Mouse (Mus musculus) intestine, postnatal 0 days (tissue): ENCODE data around the gene Psmd13. TPM values are rescaled to one million over a fixed set of nuclear protein-coding genes. Genes with fewer than 3 reads are reported as not detected.

Source experiments
- ATAC-seq: fragments of 200-750 bp; cut with Nextera tagmentation; 2 replicates; pipeline ENCODE4 v1.8.0; 2017; ENCODE audit warnings: mild to moderate bottlenecking, moderate TSS enrichment, moderate library complexity
- H3K27ac ChIP-seq: fragments of 300-500 bp; sonication (generic); 2 replicates; pipeline ENCODE4 v1.5.1; 2014; ENCODE audit warnings: mild to moderate bottlenecking, low read depth, low read length, moderate library complexity
- H3K27me3 ChIP-seq: fragments of 300-500 bp; sonication (generic); replicated peaks from 2 replicates; pipeline ENCODE4 v1.6.1; 2014; ENCODE audit warnings: low read length, mixed read lengths; ENCODE audit not compliant: control insufficient read depth, insufficient read depth
- H3K36me3 ChIP-seq: fragments of 300-500 bp; sonication (generic); 2 replicates; pipeline ENCODE4 v1.6.1; 2014; ENCODE audit warnings: mild to moderate bottlenecking, moderate library complexity; ENCODE audit not compliant: control insufficient read depth, insufficient read depth
- H3K4me1 ChIP-seq: fragments of 300-500 bp; sonication (generic); replicated peaks from 2 replicates; pipeline ENCODE4 v1.6.1; 2014; ENCODE audit warnings: antibody characterized with exemption, low read length, mixed read lengths; ENCODE audit not compliant: control insufficient read depth, insufficient read depth
- H3K4me2 ChIP-seq: fragments of 300-500 bp; sonication (generic); replicated peaks from 2 replicates; pipeline ENCODE4 v1.6.1; 2014; ENCODE audit warnings: low read depth, mild to moderate bottlenecking, moderate library complexity
- H3K4me3 ChIP-seq: fragments of 300-500 bp; sonication (generic); 2 replicates; pipeline ENCODE4 v1.5.1; 2014; ENCODE audit warnings: low read depth, low read length
- H3K9ac ChIP-seq: fragments of 300-500 bp; sonication (generic); 2 replicates; pipeline ENCODE4 v1.6.1; 2014; ENCODE audit warnings: mild to moderate bottlenecking, low read depth, low read length
- H3K9me3 ChIP-seq: fragments of 300-500 bp; sonication (generic); 2 replicates; pipeline ENCODE4 v1.6.1; 2016; ENCODE audit warnings: mixed run types; ENCODE audit not compliant: control insufficient read depth
- CTCF ChIP-seq: sonication (generic); IDR thresholded peaks from 2 replicates; pipeline ENCODE4 v1.5.1; 2016; ENCODE audit warnings: low read depth, mild to moderate bottlenecking, control low read depth, antibody characterized with exemption, moderate library complexity
- WGBS: fragments of 180-500 bp; shearing (Covaris S2); extraction: QIAGEN DNeasy Blood & Tissue Kit; methylation state at CpG from one replicate; pipeline ENCODE4 v1.1.7; 2014; 5-methylcytosine and 5-hydroxymethylcytosine counted together
- polyA plus RNA-seq: library from polyadenylated mRNA; unstranded; fragments of >200 nt; fragmentation: Nextera tagmentation; extraction: Ambion mirVana; gene quantifications from 2 replicates; pipeline ENCODE4 v1.2.1, GENCODE M21; 2015

The Psmd13 gene
- polyA plus RNA-seq, 1 experiment from 2014 or later: 155 TPM

DNA sequence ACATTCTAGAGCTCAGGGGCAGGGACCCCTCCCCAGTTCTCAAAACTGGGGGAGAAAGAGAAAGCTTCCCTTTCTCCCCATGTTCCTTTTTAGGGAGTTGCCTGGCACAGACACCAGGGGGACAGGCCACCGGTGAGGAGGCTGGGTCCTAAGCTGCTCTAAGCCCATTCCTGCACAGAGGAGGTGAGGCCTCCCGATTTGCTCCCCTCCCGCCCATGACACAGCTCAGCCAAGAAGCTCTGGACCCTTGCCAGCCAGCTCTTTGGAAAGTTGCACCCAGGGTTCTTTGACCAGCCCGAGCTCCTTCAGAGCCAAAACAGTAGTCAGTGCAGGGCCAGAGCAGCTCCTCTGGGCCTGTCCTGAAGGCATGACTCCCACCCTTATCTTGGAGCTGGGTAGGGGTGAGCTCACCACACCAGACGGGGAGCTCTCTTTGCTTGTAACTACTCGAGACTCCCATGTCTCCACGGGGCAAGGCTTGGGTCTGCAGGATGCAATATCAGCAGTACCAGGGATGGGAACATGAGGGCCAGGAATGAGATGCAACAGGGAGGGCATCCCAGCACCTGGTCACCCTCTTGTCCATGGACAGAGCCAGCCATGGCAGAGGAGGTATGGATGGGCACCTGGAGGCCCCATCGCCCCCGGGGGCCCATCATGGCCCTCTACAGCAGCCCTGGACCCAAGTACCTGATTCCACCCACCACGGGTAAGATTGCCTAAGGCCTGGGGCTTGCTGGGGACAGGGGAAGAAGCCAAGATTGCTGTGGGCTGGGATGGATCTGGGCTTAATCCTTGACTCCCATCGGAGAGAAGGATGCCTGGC, 33.8 kb upstream of the Psmd13 start, which contains the start of gene Odf3:
TSS of gene Odf3 (plus strand) at position 51 of the 826 bp plus-strand sequence.
- Histone ChIP-seq H3K9me3 (no peaks in the 10 kb centered on the region), H3K9ac (no peak within 1 kb of the TSS), H3K27me3 (no peaks in the 10 kb centered on the region; the same call in 1 of the 2 replicates), H3K27ac (no peak within 1 kb of the TSS), H3K36me3 (peaks cover 17% of the 10 kb centered on the region), H3K4me3 (no peak within 1 kb of the TSS), H3K4me2 (no peak within 1 kb of the TSS), H3K4me1 (no peaks in the 10 kb centered on the region)
- WGBS: 58% methylated on average over 11 of the region's 11 CpGs
- no peak for TF ChIP-seq CTCF
- no peak for ATAC-seq

DNA sequence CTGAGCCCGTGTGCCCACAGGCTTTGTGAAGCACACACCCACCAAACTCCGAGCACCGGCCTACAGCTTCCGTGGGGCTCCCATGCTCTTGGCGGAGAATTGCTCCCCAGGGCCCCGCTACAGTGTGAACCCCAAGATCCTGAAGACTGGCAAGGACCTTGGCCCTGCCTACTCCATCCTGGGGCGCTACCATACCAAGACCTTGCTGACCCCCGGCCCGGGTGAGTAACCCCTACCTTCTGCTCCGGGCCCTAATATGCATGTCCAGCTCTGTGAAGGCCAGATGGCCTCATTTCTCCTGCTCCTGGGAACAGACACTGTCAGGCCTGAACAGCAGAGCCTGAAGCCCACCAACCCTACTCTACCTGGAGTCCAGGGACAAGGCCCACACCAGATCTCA, 33.2 kb upstream of the Psmd13 start:
- H3K9me3 ChIP-seq: no peaks in the 10 kb centered on the region
- no peak overlapping the region for H3K9ac ChIP-seq
- H3K27ac ChIP-seq: no peak overlapping the region
- no peak for ATAC-seq
- no peaks in the 10 kb centered on the region; the same call in 1 of the 2 replicates for H3K27me3 ChIP-seq
- H3K36me3 ChIP-seq: peaks cover 23% of the 10 kb centered on the region
- H3K4me1 ChIP-seq: no peaks in the 10 kb centered on the region
- 89% methylated on average over 10 of the region's 10 CpGs for WGBS
- no peak overlapping the region for H3K4me2 ChIP-seq
- H3K4me3 ChIP-seq: no peak overlapping the region
- TF ChIP-seq CTCF: no peak

DNA sequence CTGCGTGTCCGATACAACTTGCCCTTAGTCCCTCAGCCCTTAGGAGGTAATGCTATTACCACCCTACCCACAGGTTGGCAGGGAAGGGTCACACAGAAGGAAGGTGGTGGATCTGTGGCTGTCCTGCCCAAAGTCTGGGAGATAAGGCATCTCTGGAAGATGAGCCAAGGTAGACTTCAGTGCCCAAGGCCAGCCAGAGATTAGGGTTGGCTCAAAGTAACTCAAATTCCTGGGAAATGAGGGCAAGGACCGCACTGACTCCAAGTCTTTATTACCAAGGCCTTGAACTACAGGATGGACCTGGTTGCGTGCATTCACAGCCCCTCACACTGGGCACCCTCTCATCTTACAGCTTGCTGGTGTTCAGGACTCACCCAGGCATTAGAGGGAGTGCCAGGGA, 29.9 kb upstream of the Psmd13 start:
- peaks cover 34% of the 10 kb centered on the region for H3K36me3 ChIP-seq
- no peak overlapping the region for H3K4me2 ChIP-seq
- H3K4me3 ChIP-seq: no peak overlapping the region
- no peaks in the 10 kb centered on the region for H3K27me3 ChIP-seq
- no peak for TF ChIP-seq CTCF
- H3K4me1 ChIP-seq: 0 out of 2 replicates have a peak, but pooled peaks cover 4% of the 10 kb centered on the region
- WGBS: 90% methylated on average over 4 of the region's 4 CpGs
- H3K27ac ChIP-seq: no peak overlapping the region
- H3K9ac ChIP-seq: no peak overlapping the region
- H3K9me3 ChIP-seq: no peaks in the 10 kb centered on the region
- no peak for ATAC-seq

DNA sequence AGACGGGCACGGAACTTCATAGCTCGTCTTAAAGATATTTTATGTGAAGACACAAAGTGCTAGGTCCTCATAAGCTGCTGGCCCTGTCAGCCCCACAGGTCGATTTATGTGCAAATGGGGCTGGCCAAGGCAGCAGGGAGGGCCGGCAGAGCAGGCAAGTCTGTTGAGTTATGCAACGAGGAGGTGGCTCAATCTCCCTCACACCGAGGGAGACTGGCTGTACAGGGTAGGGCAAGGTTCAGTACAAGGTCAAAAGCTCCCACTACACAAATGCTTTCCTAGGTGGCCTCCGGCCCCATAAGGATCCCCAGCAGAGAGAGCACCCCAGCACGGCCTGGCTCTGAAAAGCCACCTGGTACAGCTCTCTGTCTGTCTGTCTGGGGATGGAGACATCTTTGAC, 28.4 kb upstream of the Psmd13 start:
- Histone ChIP-seq H3K9me3 (no peaks in the 10 kb centered on the region), H3K4me3 (no peak overlapping the region), H3K36me3 (peaks cover 34% of the 10 kb centered on the region), H3K4me2 (no peak overlapping the region), H3K27me3 (no peaks in the 10 kb centered on the region), H3K9ac (no peak overlapping the region), H3K27ac (no peak overlapping the region), H3K4me1 (0 out of 2 replicates have a peak, but pooled peaks cover 8% of the 10 kb centered on the region)
- WGBS: 75% methylated on average over 9 of the region's 9 CpGs
- ATAC-seq: no peak
- no peak for TF ChIP-seq CTCF

DNA sequence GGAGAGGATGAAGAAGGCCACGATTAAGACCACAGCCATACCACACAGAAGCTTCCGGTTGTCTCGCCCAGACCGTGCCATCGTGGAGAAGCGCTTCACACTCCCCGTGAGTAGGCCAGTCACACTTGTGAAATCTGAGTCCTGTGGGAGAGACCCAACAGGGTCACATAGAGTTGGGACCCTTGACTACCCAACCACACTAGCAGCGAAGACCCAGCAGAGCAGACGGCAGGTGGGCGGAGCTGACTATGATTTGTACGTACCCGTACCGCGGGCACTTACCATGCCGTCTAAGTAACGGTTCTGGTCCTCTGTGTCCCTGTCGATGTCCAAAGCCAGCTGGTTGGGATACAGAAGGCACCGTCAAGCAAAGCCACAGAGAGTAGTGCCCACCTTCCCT, 27.3 kb upstream of the Psmd13 start:
- Histone ChIP-seq H3K36me3 (peaks cover 38% of the 10 kb centered on the region), H3K4me3 (no peak overlapping the region), H3K27ac (no peak overlapping the region), H3K27me3 (no peaks in the 10 kb centered on the region), H3K9ac (no peak overlapping the region), H3K4me2 (no peak overlapping the region), H3K9me3 (no peaks in the 10 kb centered on the region), H3K4me1 (0 out of 2 replicates have a peak, but pooled peaks cover 8% of the 10 kb centered on the region)
- no peak for TF ChIP-seq CTCF
- 90% methylated on average over 18 of the region's 18 CpGs for WGBS
- ATAC-seq: no peak

DNA sequence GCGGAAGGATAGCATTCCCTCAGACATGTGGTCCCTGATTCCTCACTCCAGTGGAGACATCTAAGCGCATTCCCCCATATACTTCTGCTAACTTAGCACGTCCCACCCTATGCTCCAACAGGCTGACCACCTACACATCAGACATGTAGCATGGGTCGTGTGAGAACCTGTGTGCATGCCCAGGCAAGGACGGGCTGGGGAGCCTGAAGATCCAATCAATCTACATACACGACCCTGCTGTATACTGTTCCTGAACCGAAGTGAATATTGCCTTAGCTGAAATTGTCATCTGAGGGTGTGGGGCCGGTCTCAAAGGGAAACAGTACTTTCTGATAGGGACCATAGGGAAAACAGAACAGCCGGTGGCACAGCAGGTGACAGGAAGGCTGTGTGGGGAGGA, 26.6 kb upstream of the Psmd13 start:
- WGBS: 72% methylated on average over 9 of the region's 9 CpGs

More for the DNA sequence above, 26.6 kb upstream of the Psmd13 start:
- peak overlapping the region; percentile 92 for H3K4me2 ChIP-seq
- H3K27ac ChIP-seq: 0 out of 2 replicates have a peak overlapping the region, but pooled peaks have one; percentile 98
- no peak for ATAC-seq
- H3K9ac ChIP-seq: peak overlapping the region; percentile 87
- no peaks in the 10 kb centered on the region for H3K9me3 ChIP-seq
- peak overlapping the region; percentile 80 for H3K4me3 ChIP-seq
- 0 out of 2 replicates have a peak, but pooled peaks cover 8% of the 10 kb centered on the region for H3K4me1 ChIP-seq
- H3K36me3 ChIP-seq: peaks cover 42% of the 10 kb centered on the region
- TF ChIP-seq CTCF: no peak
- H3K27me3 ChIP-seq: no peaks in the 10 kb centered on the region
